Mouse (Mus musculus) forebrain, embryonic 16.5 days (tissue): ENCODE data around the gene Pdss2. TPM values are rescaled to one million over a fixed set of nuclear protein-coding genes. Genes with fewer than 3 reads are reported as not detected.

ENCODE experiments used
- ATAC-seq: fragments of 200-750 bp; cut with Nextera tagmentation; 2 replicates; pipeline ENCODE4 v1.8.0; 2017; ENCODE audit warnings: mild to moderate bottlenecking, moderate library complexity
- H3K27ac ChIP-seq: fragments of 300-500 bp; sonication (generic); 2 replicates; pipeline ENCODE4 v1.5.1; 2014; ENCODE audit warnings: low read length, control low read depth
- H3K27me3 ChIP-seq: fragments of 300-500 bp; sonication (generic); replicated peaks from 2 replicates; pipeline ENCODE4 v1.6.1; 2014; ENCODE audit warnings: low read length; ENCODE audit not compliant: control insufficient read depth, insufficient read depth
- H3K36me3 ChIP-seq: fragments of 300-500 bp; sonication (generic); 2 replicates; pipeline ENCODE4 v1.6.1; 2014; ENCODE audit not compliant: control insufficient read depth, insufficient read depth
- H3K4me1 ChIP-seq: fragments of 300-500 bp; sonication (generic); replicated peaks from 2 replicates; pipeline ENCODE4 v1.6.1; 2014; ENCODE audit warnings: low read length; ENCODE audit not compliant: control insufficient read depth, insufficient read depth
- H3K4me2 ChIP-seq: fragments of 300-500 bp; sonication (generic); 2 replicates; pipeline ENCODE4 v1.6.1; 2014; ENCODE audit warnings: mild to moderate bottlenecking, low read length, control low read depth
- H3K4me3 ChIP-seq: fragments of 300-500 bp; sonication (generic); replicated peaks from 2 replicates; pipeline ENCODE4 v1.5.1; 2014; ENCODE audit warnings: mild to moderate bottlenecking, low read length, control low read depth
- H3K9ac ChIP-seq: fragments of 300-500 bp; sonication (generic); replicated peaks from 2 replicates; pipeline ENCODE4 v1.6.1; 2014; ENCODE audit warnings: low read depth, low read length, control low read depth
- H3K9me3 ChIP-seq: fragments of 300-500 bp; sonication (generic); 2 replicates; pipeline ENCODE4 v1.6.1; 2016; ENCODE audit warnings: low read length; ENCODE audit not compliant: control insufficient read depth
- WGBS: fragments of 180-500 bp; shearing (Covaris S2); extraction: QIAGEN DNeasy Blood & Tissue Kit; methylation state at CpG from one replicate; pipeline ENCODE4 v1.1.7; 2014; 5-methylcytosine and 5-hydroxymethylcytosine counted together
- polyA plus RNA-seq: library from polyadenylated mRNA; unstranded; fragments of >200 nt; fragmentation: Nextera tagmentation; extraction: Ambion mirVana; gene quantifications from 2 replicates; pipeline ENCODE4 v1.2.1, GENCODE M21; 2015

The Pdss2 gene
- polyA plus RNA-seq, 1 experiment from 2014 or later: 17.7 TPM

GRCm38 (mm10) chr10:43291333-43291736 lies 70.0 kb downstream of the Pdss2 start:
- no peak overlapping the region for H3K9ac ChIP-seq
- no peaks in the 10 kb centered on the region for H3K9me3 ChIP-seq
- no peaks in the 10 kb centered on the region for H3K27me3 ChIP-seq
- H3K4me3 ChIP-seq: no peak overlapping the region
- 91% methylated on average over 2 of the region's 2 CpGs for WGBS
- no peak for ATAC-seq
- peaks cover 2% of the 10 kb centered on the region; the same call in 1 of the 2 replicates for H3K4me1 ChIP-seq
- H3K27ac ChIP-seq: no peak overlapping the region
- no peak overlapping the region for H3K4me2 ChIP-seq
- no peaks in the 10 kb centered on the region for H3K36me3 ChIP-seq

- 74% methylated on average over 4 of the region's 4 CpGs for WGBS
- no peak overlapping the region for H3K9ac ChIP-seq
- no peaks in the 10 kb centered on the region for H3K27me3 ChIP-seq
- no peak overlapping the region for H3K4me2 ChIP-seq
- H3K36me3 ChIP-seq: no peaks in the 10 kb centered on the region
- H3K27ac ChIP-seq: no peak overlapping the region
- ATAC-seq: no peak
- H3K4me1 ChIP-seq: no peaks in the 10 kb centered on the region; the same call in 1 of the 2 replicates
- H3K4me3 ChIP-seq: no peak overlapping the region
- H3K9me3 ChIP-seq: no peaks in the 10 kb centered on the region
These were observed 71.2 kb downstream of the Pdss2 start for GRCm38 (mm10) chr10:43292454-43292853.

- H3K9me3 ChIP-seq: no peaks in the 10 kb centered on the region
- no peak for ATAC-seq
- no peak overlapping the region for H3K9ac ChIP-seq
- no peaks in the 10 kb centered on the region for H3K36me3 ChIP-seq
- H3K27ac ChIP-seq: no peak overlapping the region
- no peaks in the 10 kb centered on the region for H3K27me3 ChIP-seq
- H3K4me1 ChIP-seq: peaks cover 3% of the 10 kb centered on the region; the same call in 1 of the 2 replicates
- WGBS: 62% methylated on average over 4 of the region's 4 CpGs
- H3K4me3 ChIP-seq: no peak overlapping the region
- H3K4me2 ChIP-seq: no peak overlapping the region
These were observed 73.0 kb downstream of the Pdss2 start for GRCm38 (mm10) chr10:43294331-43294730.

DNA sequence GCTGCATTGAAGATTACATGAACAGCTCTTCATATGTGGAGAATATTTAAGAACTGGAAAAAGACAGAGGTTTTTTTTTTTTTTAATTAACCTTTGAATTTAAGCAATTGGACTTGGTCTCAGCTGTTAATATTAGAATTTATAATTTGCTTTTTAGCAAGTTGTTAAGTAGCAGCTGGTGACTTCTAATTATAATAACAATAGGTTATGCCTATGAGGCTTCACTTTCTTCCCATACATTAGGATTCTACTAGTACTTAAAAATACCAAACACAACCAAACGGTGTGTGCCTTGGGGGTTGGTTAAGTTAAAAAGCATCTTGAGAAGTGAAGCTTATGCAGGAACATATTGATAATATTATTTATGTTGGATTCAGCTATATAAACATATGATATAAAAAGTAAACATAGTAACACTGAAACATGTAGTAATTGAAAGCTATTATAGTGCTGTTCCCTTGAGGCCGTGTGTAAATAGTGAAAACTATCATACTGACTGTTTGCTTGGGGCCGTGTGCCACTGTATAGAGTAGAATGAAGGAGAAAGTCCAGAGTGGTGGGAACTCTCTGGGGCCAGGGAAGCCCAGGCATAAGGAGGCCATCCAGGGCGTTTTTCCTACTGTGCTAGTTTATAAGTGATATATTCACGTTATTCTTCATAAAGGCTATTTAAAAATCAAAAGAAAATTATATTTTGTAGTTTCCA lies 87.0 kb downstream of the Pdss2 start:
- peaks cover 28% of the 10 kb centered on the region for H3K4me1 ChIP-seq
- WGBS: 70% methylated on average over 5 of the region's 5 CpGs
- H3K36me3 ChIP-seq: no peaks in the 10 kb centered on the region
- H3K4me2 ChIP-seq: no peak overlapping the region
- H3K27me3 ChIP-seq: no peaks in the 10 kb centered on the region
- H3K27ac ChIP-seq: no peak overlapping the region
- no peak overlapping the region for H3K4me3 ChIP-seq
- no peak for ATAC-seq
- H3K9ac ChIP-seq: no peak overlapping the region
- no peaks in the 10 kb centered on the region for H3K9me3 ChIP-seq

DNA sequence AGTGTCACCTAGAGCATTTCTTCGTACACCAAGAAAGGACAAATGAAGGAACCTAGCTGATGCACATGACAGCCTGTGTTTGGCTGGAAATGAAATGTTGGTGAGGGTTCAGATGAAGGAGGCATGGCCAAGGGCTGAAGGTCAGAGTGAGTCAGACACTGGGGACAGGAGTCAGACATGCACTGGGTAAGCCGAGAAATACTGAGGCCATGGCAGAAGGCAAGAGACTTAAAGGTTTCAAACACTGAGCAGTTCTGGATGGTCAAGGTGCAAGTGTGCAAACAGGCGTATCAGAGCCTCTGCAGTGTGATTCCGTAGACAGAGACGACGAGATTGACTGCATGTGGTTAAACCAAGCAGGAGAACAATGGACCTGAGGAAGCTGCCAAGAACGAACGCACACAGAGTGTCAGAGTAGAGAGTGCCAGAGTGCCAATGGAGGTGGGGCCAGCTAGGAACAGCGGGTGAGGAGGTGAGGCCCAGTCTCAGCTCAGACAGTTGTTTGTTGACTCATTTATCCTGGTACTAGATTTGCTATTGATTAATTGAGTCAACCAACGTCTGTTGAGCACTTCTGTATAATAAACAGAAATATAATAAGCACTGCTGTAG lies 89.6 kb downstream of the Pdss2 start:
- H3K36me3 ChIP-seq: no peaks in the 10 kb centered on the region
- ATAC-seq: peak; percentile 57
- H3K27ac ChIP-seq: no peak overlapping the region
- no peak overlapping the region for H3K4me2 ChIP-seq
- H3K9ac ChIP-seq: no peak overlapping the region
- H3K4me3 ChIP-seq: no peak overlapping the region
- H3K9me3 ChIP-seq: no peaks in the 10 kb centered on the region
- H3K27me3 ChIP-seq: no peaks in the 10 kb centered on the region
- peaks cover 28% of the 10 kb centered on the region for H3K4me1 ChIP-seq
- 24% methylated on average over 10 of the region's 10 CpGs for WGBS

DNA sequence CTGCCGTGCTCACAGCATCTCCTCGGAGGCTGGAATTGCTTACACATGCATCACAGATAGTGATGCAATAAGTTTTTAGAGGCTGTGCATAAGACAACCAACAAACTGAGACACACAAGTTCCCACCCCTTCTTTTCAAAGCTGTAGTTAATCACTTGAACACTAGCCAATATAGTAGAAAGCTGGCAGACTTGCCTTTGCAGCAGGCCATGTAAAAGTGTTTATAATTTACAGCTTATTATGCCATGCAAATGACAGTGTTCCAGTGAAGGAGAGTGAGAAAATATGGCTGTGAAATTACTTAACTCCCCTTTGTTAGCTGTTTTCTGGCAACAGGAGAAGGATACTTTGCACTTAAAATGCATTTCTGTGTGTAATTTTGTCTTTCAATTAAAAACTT lies 90.9 kb downstream of the Pdss2 start:
- H3K4me2 ChIP-seq: no peak overlapping the region
- no peaks in the 10 kb centered on the region for H3K9me3 ChIP-seq
- H3K36me3 ChIP-seq: no peaks in the 10 kb centered on the region
- peaks cover 28% of the 10 kb centered on the region for H3K4me1 ChIP-seq
- ATAC-seq: peak; percentile 77
- no peak overlapping the region for H3K9ac ChIP-seq
- H3K4me3 ChIP-seq: no peak overlapping the region
- WGBS: 6% methylated on average over 2 of the region's 2 CpGs
- peak overlapping the region; percentile 56 for H3K27ac ChIP-seq
- no peaks in the 10 kb centered on the region for H3K27me3 ChIP-seq

GRCm38 (mm10) chr10:43312658-43313417 lies 91.6 kb downstream of the Pdss2 start:
- Histone ChIP-seq H3K4me2 (no peak overlapping the region), H3K9me3 (no peaks in the 10 kb centered on the region), H3K36me3 (no peaks in the 10 kb centered on the region), H3K27me3 (no peaks in the 10 kb centered on the region), H3K4me3 (no peak overlapping the region), H3K27ac (peak overlapping the region; percentile 5; the same call in 1 of the 2 replicates), H3K9ac (no peak overlapping the region), H3K4me1 (peaks cover 32% of the 10 kb centered on the region)
- ATAC-seq: no peak
- 59% methylated on average over 7 of the region's 7 CpGs for WGBS

- Histone ChIP-seq H3K36me3 (no peaks in the 10 kb centered on the region), H3K4me1 (peaks cover 34% of the 10 kb centered on the region), H3K27ac (no peak overlapping the region), H3K27me3 (no peaks in the 10 kb centered on the region), H3K4me3 (no peak overlapping the region), H3K9ac (no peak overlapping the region), H3K9me3 (no peaks in the 10 kb centered on the region), H3K4me2 (no peak overlapping the region)
- ATAC-seq: no peak
These were observed 93.9 kb downstream of the Pdss2 start for GRCm38 (mm10) chr10:43315228-43315627.

- H3K4me3 ChIP-seq: no peak overlapping the region
- H3K4me1 ChIP-seq: peaks cover 17% of the 10 kb centered on the region
- ATAC-seq: peak; percentile 78
- H3K9me3 ChIP-seq: no peaks in the 10 kb centered on the region
- WGBS: 13% methylated on average over 9 of the region's 9 CpGs
- H3K27ac ChIP-seq: peak overlapping the region; percentile 31; the same call in 1 of the 2 replicates
- H3K27me3 ChIP-seq: no peaks in the 10 kb centered on the region
- H3K36me3 ChIP-seq: no peaks in the 10 kb centered on the region
- no peak overlapping the region for H3K9ac ChIP-seq
- peak overlapping the region; percentile 31 for H3K4me2 ChIP-seq
These were observed 96.2 kb downstream of the Pdss2 start for GRCm38 (mm10) chr10:43317327-43317951.
